Mouse (Mus musculus) Patski (cell line): ENCODE measurements at regions not wholly inside any gene's neighbourhood (a gene's known extent, or its start where the extent isn't known, plus 50 kb on each side); places are given as distances from the start of the nearest gene placed in this dataset.

Source experiments
- ATAC-seq: fragments of 100-300 bp; one replicate; pipeline ENCODE4 v1.8.0; 2021
- CTCF ChIA-PET: fragments of 350-600 bp; sonication (Branson Sonifier 250); formaldehyde crosslinking; loops from one replicate; lab custom pipeline; 2022; ENCODE audit warnings: inconsistent platforms; lab: Charles Lee
- POLR2A ChIA-PET: fragments of 350-600 bp; sonication (Branson Sonifier 250); formaldehyde crosslinking; loops from one replicate; lab custom pipeline; 2022; ENCODE audit warnings: antibody characterized with exemption, inconsistent platforms; lab: Charles Lee
- DNase-seq: peaks from one replicate; pipeline ENCODE4 v3.0.0-alpha.2; 2011; ENCODE audit warnings: low read depth, low spot score
- H3K27me3 ChIP-seq: fragments of 371-371 bp; one replicate; pipeline ENCODE4 v1.5.1; 2021
- CTCF ChIP-seq: fragments of 100-300 bp; IDR thresholded peaks from one replicate; pipeline ENCODE4 v1.5.1; 2021
- in situ Hi-C: fragments of 300-500 bp; cut with MboI; formaldehyde crosslinking; loops from 3 replicates; pipeline ENCODE4 v1.11.1; 2018; ENCODE audit warnings: low pct_unique_long_range_greater_than_20kb, mixed read lengths

GRCm38 (mm10) chr17:85914062-85914461 is 226.0 kb upstream of the Six2 start:
- H3K27me3 ChIP-seq: peaks cover 8% of the 10 kb centered on the region
- POLR2A ChIA-PET: no interaction called here
- ATAC-seq (no peak), DNase-seq (no peak)
- no peak for TF ChIP-seq CTCF
- CTCF ChIA-PET: no interaction called here
- in situ Hi-C loops: no loop called here

GRCm38 (mm10) chr17:85908709-85909108 is 220.6 kb upstream of the Six2 start:
- DNase-seq: no peak
- peaks cover 5% of the 10 kb centered on the region for H3K27me3 ChIP-seq
- ChIA-PET CTCF (no interaction called here), POLR2A (no interaction called here)
- in situ Hi-C loops: no loop called here
- TF ChIP-seq CTCF: no peak
- ATAC-seq: no peak

GRCm38 (mm10) chr17:85906597-85907187 is 218.6 kb upstream of the Six2 start:
- no peak for ATAC-seq
- H3K27me3 ChIP-seq: peaks cover 5% of the 10 kb centered on the region
- in situ Hi-C loops: no loop called here
- TF ChIP-seq CTCF: no peak
- POLR2A ChIA-PET: no interaction called here
- CTCF ChIA-PET: interaction anchor here (1.0 kb wide), 1 partner anchor 17 kb away, joined by 3 read pairs; no protein-coding TSS in a partner anchor
- DNase-seq: no peak

- POLR2A ChIA-PET: no interaction called here
- in situ Hi-C loops: no loop called here
- CTCF ChIA-PET: no interaction called here
- DNase-seq (no peak), ATAC-seq (no peak)
- no peak for TF ChIP-seq CTCF
- no peaks in the 10 kb centered on the region for H3K27me3 ChIP-seq
Observed at GRCm38 (mm10) chr17:85902575-85902974, 214.5 kb upstream of the Six2 start.

- no peak for TF ChIP-seq CTCF
- no peak for DNase-seq
- in situ Hi-C loops: no loop called here
- CTCF ChIA-PET: no interaction called here
- ATAC-seq: no peak
- H3K27me3 ChIP-seq: peaks cover 2% of the 10 kb centered on the region
- POLR2A ChIA-PET: no interaction called here
Observed at GRCm38 (mm10) chr17:85899096-85899495, 211.0 kb upstream of the Six2 start.

GRCm38 (mm10) chr17:85895978-85896377 is 207.9 kb upstream of the Six2 start:
- DNase-seq (no peak), ATAC-seq (no peak)
- ChIA-PET CTCF (no interaction called here), POLR2A (no interaction called here)
- no peak for TF ChIP-seq CTCF
- H3K27me3 ChIP-seq: peaks cover 6% of the 10 kb centered on the region
- in situ Hi-C loops: no loop called here

- no peak for TF ChIP-seq CTCF
- CTCF ChIA-PET: interaction anchor here (1.3 kb wide), 1 partner anchor 13 kb away, joined by 3 read pairs; no protein-coding TSS in a partner anchor
- in situ Hi-C loops: no loop called here
Observed at GRCm38 (mm10) chr17:85891243-85891642, 203.2 kb upstream of the Six2 start.

GRCm38 (mm10) chr17:85889746-85890532 is 201.9 kb upstream of the Six2 start:
- no peak for DNase-seq
- ChIA-PET CTCF (interaction anchor here (1.0 kb wide), 1 partner anchor 16 kb away, joined by 3 read pairs; no protein-coding TSS in a partner anchor), POLR2A (no interaction called here)
- no peak for ATAC-seq
- in situ Hi-C loops: no loop called here
- no peak for TF ChIP-seq CTCF
- peaks cover 6% of the 10 kb centered on the region for H3K27me3 ChIP-seq

More at GRCm38 (mm10) chr17:85891243-85891642, 203.2 kb upstream of the Six2 start:
- peak; percentile 77 for DNase-seq
- H3K27me3 ChIP-seq: peaks cover 6% of the 10 kb centered on the region
- ATAC-seq: peak; percentile 91
- POLR2A ChIA-PET: no interaction called here

GRCm38 (mm10) chr17:85888568-85889398 is 200.7 kb upstream of the Six2 start:
- TF ChIP-seq CTCF: no peak
- peaks cover under 1% of the 10 kb centered on the region for H3K27me3 ChIP-seq
- ChIA-PET POLR2A (no interaction called here), CTCF (interaction anchor here (1.0 kb wide), 2 partner anchors 17 to 224 kb away, joined by 3 read pairs; no protein-coding TSS in a partner anchor)
- in situ Hi-C loops: no loop called here
- DNase-seq: no peak
- no peak for ATAC-seq

- POLR2A ChIA-PET: no interaction called here
- ATAC-seq (no peak), DNase-seq (no peak)
- in situ Hi-C loops: no loop called here
- no peaks in the 10 kb centered on the region for H3K27me3 ChIP-seq
- TF ChIP-seq CTCF: no peak
- CTCF ChIA-PET: no interaction called here
Observed at GRCm38 (mm10) chr17:85886675-85887074, 198.6 kb upstream of the Six2 start.

- ATAC-seq: peak; percentile 40
- CTCF ChIA-PET: no interaction called here
- in situ Hi-C loops: no loop called here
- H3K27me3 ChIP-seq: no peaks in the 10 kb centered on the region
- TF ChIP-seq CTCF: no peak
- POLR2A ChIA-PET: no interaction called here
- DNase-seq: peak; percentile 47
Observed at GRCm38 (mm10) chr17:85886237-85886636, 198.2 kb upstream of the Six2 start.
